Mouse (Mus musculus) urinary bladder, postnatal 25 days (tissue): Measurements from ENCODE around the gene Bptf.
"Not testable (repeated sequence)": the region's sequence is repeated elsewhere in the genome, so short reads cannot be mapped to it uniquely, and the experiment has no call there.

Experiments used
- DNase-seq: peaks from one replicate; pipeline ENCODE4 v3.0.0; 2022; ENCODE audit warnings: low spot score

The Bptf gene

GRCm38 (mm10) chr11:107113881-107114557 lies 17.9 kb downstream of the Bptf start:
- DNase-seq: no peak

GRCm38 (mm10) chr11:107113112-107113511 lies 18.8 kb downstream of the Bptf start:
- no peak for DNase-seq

GRCm38 (mm10) chr11:107109669-107110068 lies 22.3 kb downstream of the Bptf start:
- DNase-seq: no peak

- DNase-seq: no peak
These were observed 23.0 kb downstream of the Bptf start for GRCm38 (mm10) chr11:107108892-107109291.

- DNase-seq: no peak
These were observed 24.2 kb downstream of the Bptf start for GRCm38 (mm10) chr11:107107725-107108078.

GRCm38 (mm10) chr11:107106978-107107724 lies 24.8 kb downstream of the Bptf start:
- no peak for DNase-seq

- DNase-seq: no peak
These were observed 25.5 kb downstream of the Bptf start for GRCm38 (mm10) chr11:107106461-107106860.

GRCm38 (mm10) chr11:107105227-107105626 lies 26.7 kb downstream of the Bptf start:
- peak; percentile 60 for DNase-seq

GRCm38 (mm10) chr11:107103736-107104135 lies 28.2 kb downstream of the Bptf start:
- no peak for DNase-seq

- DNase-seq: no peak
These were observed 28.7 kb downstream of the Bptf start for GRCm38 (mm10) chr11:107103224-107103589.

- DNase-seq: no peak
These were observed 29.3 kb downstream of the Bptf start for GRCm38 (mm10) chr11:107102465-107103223.

- DNase-seq: no peak
These were observed 35.0 kb downstream of the Bptf start for GRCm38 (mm10) chr11:107096973-107097372.

- no peak for DNase-seq
These were observed 38.1 kb downstream of the Bptf start for GRCm38 (mm10) chr11:107093871-107094270.

- no peak for DNase-seq
These were observed 39.3 kb downstream of the Bptf start for GRCm38 (mm10) chr11:107092637-107093036.

- no peak for DNase-seq
These were observed 46.1 kb downstream of the Bptf start for GRCm38 (mm10) chr11:107085866-107086265.

- DNase-seq: no peak
These were observed 48.4 kb downstream of the Bptf start for GRCm38 (mm10) chr11:107083480-107083879.

GRCm38 (mm10) chr11:107065216-107065785 lies 66.6 kb downstream of the Bptf start:
- no peak for DNase-seq

- no peak for DNase-seq
These were observed 67.3 kb downstream of the Bptf start for GRCm38 (mm10) chr11:107064590-107064989.

- DNase-seq: no peak
These were observed 68.9 kb downstream of the Bptf start for GRCm38 (mm10) chr11:107063067-107063466.

GRCm38 (mm10) chr11:107060941-107061340 lies 71.0 kb downstream of the Bptf start:
- no peak for DNase-seq

- not testable (repeated sequence) for DNase-seq
These were observed 72.3 kb downstream of the Bptf start for GRCm38 (mm10) chr11:107059634-107060033.

- DNase-seq: no peak
These were observed 74.5 kb downstream of the Bptf start for GRCm38 (mm10) chr11:107057391-107057790.

- DNase-seq: no peak
These were observed 77.1 kb downstream of the Bptf start for GRCm38 (mm10) chr11:107054870-107055269.
